Mouse (Mus musculus): ENCODE measurements around the gene A230072I06Rik. TPM values are rescaled to one million over a fixed set of nuclear protein-coding genes. Genes with fewer than 3 reads are reported as not detected.
A peak's percentile ranks its signal among the peaks of the same experiment; 100 is the strongest.

Gene A230072I06Rik
- polyA plus RNA-seq, 1 experiment from 2014 or later = not detected

DNA sequence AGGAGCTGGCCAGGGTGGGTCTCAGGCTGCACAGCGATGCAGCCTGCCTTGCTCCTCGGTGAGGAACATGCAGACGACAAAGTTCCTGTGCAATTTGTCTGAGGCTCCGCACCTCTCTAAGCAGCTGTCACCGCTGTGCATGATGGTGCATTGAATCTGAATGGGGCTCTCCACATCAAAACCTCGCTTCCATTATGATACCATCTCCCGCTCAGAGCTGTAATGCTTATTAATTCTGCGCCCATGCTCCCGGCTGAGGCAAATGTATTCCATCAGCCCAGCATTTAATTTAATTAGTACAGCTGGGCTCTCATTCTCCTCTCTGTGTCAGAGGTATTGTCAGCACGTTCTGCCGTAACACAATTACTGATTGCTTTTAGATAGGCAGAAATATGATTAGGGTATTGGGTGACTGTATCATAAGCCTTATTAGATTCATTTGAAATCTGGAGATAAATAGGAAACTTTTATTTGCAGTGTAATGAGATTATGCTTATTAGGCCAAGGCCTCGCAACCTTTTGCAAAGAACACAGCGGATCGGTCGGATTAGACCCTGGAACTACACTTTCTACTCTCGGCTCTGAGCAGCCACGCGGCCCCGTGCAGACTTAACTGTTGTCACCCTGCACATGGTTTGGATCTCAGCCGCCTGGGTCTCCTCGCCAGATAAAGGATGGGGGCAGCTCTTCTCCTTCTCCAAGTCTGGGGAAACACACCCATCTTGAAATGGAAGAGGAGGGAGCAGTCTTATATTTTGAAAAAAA, 49.3 kb downstream of the A230072I06Rik start:
- Histone ChIP-seq H3K9ac (ENCODE audit: low read depth, low read length) (no peak overlapping the region), H3K36me3 (ENCODE audit: control insufficient read depth, insufficient read depth, low read length) (no peaks in the 10 kb centered on the region), H3K4me2 (ENCODE audit: low read depth, low read length) (no peak overlapping the region), H3K27ac (replicated peaks; ENCODE audit: low read depth, low read length) (no peak overlapping the region), H3K9me3 (ENCODE audit: control insufficient read depth, low read length) (no peaks in the 10 kb centered on the region), H3K4me1 (ENCODE audit: control insufficient read depth, insufficient read depth, low read length) (no peaks in the 10 kb centered on the region), H3K27me3 (replicated peaks; ENCODE audit: control insufficient read depth, insufficient read depth, low read length) (peaks cover 46% of the 10 kb centered on the region), H3K4me3 (ENCODE audit: low read depth, low read length) (no peak overlapping the region)
- 64% methylated on average over 21 of the region's 21 CpGs for WGBS
- peak; percentile 39; the same call in 1 of the 2 replicates for ATAC-seq (ENCODE audit: low read depth)
- peak; percentile 50 for DNase-seq (ENCODE audit: low spot score)

DNA sequence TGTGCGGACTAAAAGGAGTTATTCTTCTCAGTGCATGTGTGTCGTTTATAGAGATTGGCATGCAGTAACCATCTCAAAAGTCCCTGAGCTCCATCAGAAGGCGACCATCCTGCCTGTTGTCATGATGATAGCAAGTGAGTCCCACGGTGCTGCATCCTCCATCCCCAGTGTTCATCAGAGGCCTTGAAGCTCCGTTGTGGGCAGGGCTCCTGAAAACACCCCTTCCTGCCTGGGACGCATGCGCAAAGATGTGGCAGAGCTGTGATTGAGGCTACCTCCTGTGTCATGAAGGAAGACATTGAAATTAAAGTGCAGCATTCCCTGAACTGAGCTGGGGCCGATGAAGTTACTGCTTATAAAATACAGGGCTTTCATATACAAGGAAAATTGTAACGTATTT, 49.9 kb downstream of the A230072I06Rik start:
- Histone ChIP-seq H3K36me3 (ENCODE audit: control insufficient read depth, insufficient read depth, low read length) (no peaks in the 10 kb centered on the region), H3K4me3 (ENCODE audit: low read depth, low read length) (no peak overlapping the region), H3K4me1 (ENCODE audit: control insufficient read depth, insufficient read depth, low read length) (no peaks in the 10 kb centered on the region), H3K4me2 (ENCODE audit: low read depth, low read length) (no peak overlapping the region), H3K27ac (replicated peaks; ENCODE audit: low read depth, low read length) (no peak overlapping the region), H3K9ac (ENCODE audit: low read depth, low read length) (no peak overlapping the region), H3K27me3 (replicated peaks; ENCODE audit: control insufficient read depth, insufficient read depth, low read length) (peaks cover 46% of the 10 kb centered on the region), H3K9me3 (ENCODE audit: control insufficient read depth, low read length) (no peaks in the 10 kb centered on the region)
- ATAC-seq (ENCODE audit: low read depth) = no peak
- DNase-seq (ENCODE audit: low spot score) = no peak
- WGBS = 71% methylated on average over 9 of the region's 9 CpGs

DNA sequence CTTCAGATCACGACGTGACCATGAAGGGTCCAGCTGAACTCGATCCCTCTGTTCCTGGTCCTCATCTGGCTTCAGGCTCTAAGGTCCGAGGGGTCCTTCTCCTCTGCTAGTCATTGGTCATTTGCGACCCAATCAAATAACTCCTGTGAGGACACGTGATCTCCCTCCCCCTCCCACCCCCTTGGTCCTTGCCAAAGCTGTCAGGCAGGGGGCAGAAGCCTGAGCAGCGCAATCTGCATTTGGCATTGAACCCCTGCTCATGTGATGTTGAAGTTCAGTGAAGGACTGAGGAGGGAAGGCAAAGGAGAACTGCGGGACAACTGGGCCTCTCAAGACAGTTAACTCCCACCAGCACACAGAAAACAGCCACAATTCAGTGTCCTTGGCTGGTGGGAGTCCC, 51.4 kb downstream of the A230072I06Rik start:
- Histone ChIP-seq H3K9ac (ENCODE audit: low read depth, low read length) (no peak overlapping the region), H3K27me3 (replicated peaks; ENCODE audit: control insufficient read depth, insufficient read depth, low read length) (peaks cover 41% of the 10 kb centered on the region), H3K9me3 (ENCODE audit: control insufficient read depth, low read length) (no peaks in the 10 kb centered on the region), H3K27ac (replicated peaks; ENCODE audit: low read depth, low read length) (no peak overlapping the region), H3K4me1 (ENCODE audit: control insufficient read depth, insufficient read depth, low read length) (no peaks in the 10 kb centered on the region), H3K36me3 (ENCODE audit: control insufficient read depth, insufficient read depth, low read length) (no peaks in the 10 kb centered on the region), H3K4me3 (ENCODE audit: low read depth, low read length) (no peak overlapping the region), H3K4me2 (ENCODE audit: low read depth, low read length) (no peak overlapping the region)
- ATAC-seq (ENCODE audit: low read depth) = no peak
- DNase-seq (ENCODE audit: low spot score) = no peak
- 22% methylated on average over 8 of the region's 8 CpGs for WGBS

Other genes with a start within 250 kb of the A230072I06Rik start
- not detected in 2 replicates for gene Sox1, start 116.5 kb downstream of the A230072I06Rik start, polyA plus RNA-seq (2014; fragmentation: Nextera tagmentation; extraction: Ambion mirVana)

Data from embryonic facial prominence, embryonic 14.5 days (tissue).